Mouse (Mus musculus) olfactory bulb, adult 2 months (tissue): ENCODE results near the gene Fam19a5.

ENCODE experiments used
- CTCF ChIP-seq: fragments of 200-500 bp; IDR thresholded peaks from 2 replicates; pipeline ENCODE4 v1.5.1; 2012; ENCODE audit warnings: low read depth, mild to moderate bottlenecking, low read length, moderate library complexity; ENCODE audit not compliant: insufficient read depth
- POLR2A ChIP-seq: fragments of 200-500 bp; IDR thresholded peaks from 2 replicates; pipeline ENCODE4 v1.6.1; 2012; ENCODE audit warnings: mild to moderate bottlenecking, low read depth, low read length, moderate library complexity; ENCODE audit not compliant: insufficient read depth

GRCm38 (mm10) chr15:87605504-87606280 lies 61.6 kb downstream of the Fam19a5 start:
- TF ChIP-seq CTCF, result no peak
- TF ChIP-seq POLR2A, result no peak
